Mouse (Mus musculus): ENCODE data around the gene Ogdh. TPM values are rescaled to one million over a fixed set of nuclear protein-coding genes. Genes with fewer than 3 reads are reported as not detected.

The Ogdh gene
- polyA plus RNA-seq, 1 experiment = 34.8 TPM

- H3K4me3 ChIP-seq (replicated peaks) = peak overlapping the region; percentile 99
- no peaks in the 10 kb centered on the region for H3K27me3 ChIP-seq (replicated peaks)
- peaks cover 52% of the 10 kb centered on the region for H3K4me1 ChIP-seq
- peaks cover 20% of the 10 kb centered on the region for H3K36me3 ChIP-seq (replicated peaks; ENCODE audit: low read length)
- H3K9me3 ChIP-seq = 0 out of 2 replicates have a peak, but pooled peaks cover 4% of the 10 kb centered on the region
- TF ChIP-seq GATA1 (IDR thresholded peaks at IDR 0.05; ENCODE audit: borderline replicate concordance, low read length) (no peak), FLI1 (IDR thresholded peaks at IDR 0.05; ENCODE audit: low read length) (no peak)
Measured at GRCm38 (mm10) chr11:6292988-6293349, 1.5 kb downstream of the Ogdh start.

- Histone ChIP-seq H3K4me1 (peaks cover 52% of the 10 kb centered on the region), H3K9me3 (0 out of 2 replicates have a peak, but pooled peaks cover 3% of the 10 kb centered on the region), H3K36me3 (replicated peaks; ENCODE audit: low read length) (peaks cover 26% of the 10 kb centered on the region), H3K27me3 (replicated peaks) (no peaks in the 10 kb centered on the region), H3K4me3 (replicated peaks) (no peak overlapping the region)
- TF ChIP-seq GATA1 (IDR thresholded peaks at IDR 0.05; ENCODE audit: borderline replicate concordance, low read length) = no peak
- no peak for TF ChIP-seq FLI1 (IDR thresholded peaks at IDR 0.05; ENCODE audit: low read length)
Measured at GRCm38 (mm10) chr11:6293601-6294000, 2.2 kb downstream of the Ogdh start.

- H3K4me3 ChIP-seq (replicated peaks) = no peak overlapping the region
- peaks cover 36% of the 10 kb centered on the region for H3K36me3 ChIP-seq (replicated peaks; ENCODE audit: low read length)
- no peaks in the 10 kb centered on the region for H3K27me3 ChIP-seq (replicated peaks)
- H3K4me1 ChIP-seq = peaks cover 57% of the 10 kb centered on the region
- TF ChIP-seq GATA1 (IDR thresholded peaks at IDR 0.05; ENCODE audit: borderline replicate concordance, low read length) (no peak), FLI1 (IDR thresholded peaks at IDR 0.05; ENCODE audit: low read length) (no peak)
- no peaks in the 10 kb centered on the region for H3K9me3 ChIP-seq
Measured at GRCm38 (mm10) chr11:6294632-6295031, 3.2 kb downstream of the Ogdh start.

GRCm38 (mm10) chr11:6296077-6296476 is 4.6 kb downstream of the Ogdh start:
- Histone ChIP-seq H3K9me3 (no peaks in the 10 kb centered on the region), H3K4me1 (peaks cover 54% of the 10 kb centered on the region), H3K4me3 (replicated peaks) (no peak overlapping the region), H3K27me3 (replicated peaks) (no peaks in the 10 kb centered on the region), H3K36me3 (replicated peaks; ENCODE audit: low read length) (peaks cover 51% of the 10 kb centered on the region)
- TF ChIP-seq GATA1 (IDR thresholded peaks at IDR 0.05; ENCODE audit: borderline replicate concordance, low read length) = no peak
- TF ChIP-seq FLI1 (IDR thresholded peaks at IDR 0.05; ENCODE audit: low read length) = no peak

GRCm38 (mm10) chr11:6299435-6299834 is 8.0 kb downstream of the Ogdh start:
- no peaks in the 10 kb centered on the region for H3K9me3 ChIP-seq
- no peak overlapping the region for H3K4me3 ChIP-seq (replicated peaks)
- H3K4me1 ChIP-seq = peaks cover 30% of the 10 kb centered on the region
- peaks cover 75% of the 10 kb centered on the region for H3K36me3 ChIP-seq (replicated peaks; ENCODE audit: low read length)
- no peaks in the 10 kb centered on the region for H3K27me3 ChIP-seq (replicated peaks)
- TF ChIP-seq FLI1 (IDR thresholded peaks at IDR 0.05; ENCODE audit: low read length) (no peak), GATA1 (IDR thresholded peaks at IDR 0.05; ENCODE audit: borderline replicate concordance, low read length) (no peak)

GRCm38 (mm10) chr11:6302793-6303192 is 11.4 kb downstream of the Ogdh start:
- no peak for TF ChIP-seq FLI1 (IDR thresholded peaks at IDR 0.05; ENCODE audit: low read length)
- peaks cover 18% of the 10 kb centered on the region for H3K4me1 ChIP-seq
- no peak overlapping the region for H3K4me3 ChIP-seq (replicated peaks)
- H3K36me3 ChIP-seq (replicated peaks; ENCODE audit: low read length) = peaks cover 92% of the 10 kb centered on the region
- H3K9me3 ChIP-seq = no peaks in the 10 kb centered on the region
- H3K27me3 ChIP-seq (replicated peaks) = no peaks in the 10 kb centered on the region

GRCm38 (mm10) chr11:6305943-6306430 is 14.6 kb downstream of the Ogdh start:
- no peak for TF ChIP-seq FLI1 (IDR thresholded peaks at IDR 0.05; ENCODE audit: low read length)
- TF ChIP-seq GATA1 (IDR thresholded peaks at IDR 0.05; ENCODE audit: borderline replicate concordance, low read length) = no peak
- no peak overlapping the region for H3K4me3 ChIP-seq (replicated peaks)
- H3K27me3 ChIP-seq (replicated peaks) = no peaks in the 10 kb centered on the region
- H3K36me3 ChIP-seq (replicated peaks; ENCODE audit: low read length) = peaks cover 90% of the 10 kb centered on the region
- peaks cover 34% of the 10 kb centered on the region for H3K4me1 ChIP-seq
- H3K9me3 ChIP-seq = no peaks in the 10 kb centered on the region

GRCm38 (mm10) chr11:6308181-6308580 is 16.7 kb downstream of the Ogdh start:
- TF ChIP-seq FLI1 (IDR thresholded peaks at IDR 0.05; ENCODE audit: low read length) (no peak), GATA1 (IDR thresholded peaks at IDR 0.05; ENCODE audit: borderline replicate concordance, low read length) (no peak)

GRCm38 (mm10) chr11:6313874-6314406 is 22.5 kb downstream of the Ogdh start:
- H3K4me3 ChIP-seq (replicated peaks) = no peak overlapping the region
- TF ChIP-seq FLI1 (IDR thresholded peaks at IDR 0.05; ENCODE audit: low read length) = no peak
- TF ChIP-seq GATA1 (IDR thresholded peaks at IDR 0.05; ENCODE audit: borderline replicate concordance, low read length) = no peak
- no peaks in the 10 kb centered on the region for H3K27me3 ChIP-seq (replicated peaks)
- no peaks in the 10 kb centered on the region for H3K9me3 ChIP-seq
- H3K36me3 ChIP-seq (replicated peaks; ENCODE audit: low read length) = peaks cover 92% of the 10 kb centered on the region
- peaks cover 17% of the 10 kb centered on the region for H3K4me1 ChIP-seq

More at GRCm38 (mm10) chr11:6308181-6308580, 16.7 kb downstream of the Ogdh start:
- no peaks in the 10 kb centered on the region for H3K9me3 ChIP-seq
- peaks cover 91% of the 10 kb centered on the region for H3K36me3 ChIP-seq (replicated peaks; ENCODE audit: low read length)
- no peaks in the 10 kb centered on the region for H3K27me3 ChIP-seq (replicated peaks)
- peaks cover 38% of the 10 kb centered on the region for H3K4me1 ChIP-seq
- H3K4me3 ChIP-seq (replicated peaks) = no peak overlapping the region

- no peaks in the 10 kb centered on the region for H3K27me3 ChIP-seq (replicated peaks)
- peaks cover 18% of the 10 kb centered on the region for H3K4me1 ChIP-seq
- H3K36me3 ChIP-seq (replicated peaks; ENCODE audit: low read length) = peaks cover 95% of the 10 kb centered on the region
- TF ChIP-seq GATA1 (IDR thresholded peaks at IDR 0.05; ENCODE audit: borderline replicate concordance, low read length) (no peak), FLI1 (IDR thresholded peaks at IDR 0.05; ENCODE audit: low read length) (no peak)
- H3K9me3 ChIP-seq = no peaks in the 10 kb centered on the region
- H3K4me3 ChIP-seq (replicated peaks) = no peak overlapping the region
Measured at GRCm38 (mm10) chr11:6316821-6317220, 25.4 kb downstream of the Ogdh start.
